Mouse (Mus musculus): ENCODE measurements around the gene Dars.

GRCm38 (mm10) chr1:128359554-128360376 is 57.4 kb downstream of the Dars start, which contains the start of gene Mcm6:
- TF ChIP-seq POLR2A (IDR thresholded peaks at IDR 0.05; ENCODE audit: control insufficient read depth, low read depth, low read length) = peak; percentile 81
- no peak for TF ChIP-seq CTCF (IDR thresholded peaks at IDR 0.05; ENCODE audit: control insufficient read depth, insufficient read depth, insufficient replicate concordance, low read depth, low read length)

All from testis, adult 2 months (tissue).